27 mouse cellular contexts compared by ENCODE assay signal in the genomic region with DNA sequence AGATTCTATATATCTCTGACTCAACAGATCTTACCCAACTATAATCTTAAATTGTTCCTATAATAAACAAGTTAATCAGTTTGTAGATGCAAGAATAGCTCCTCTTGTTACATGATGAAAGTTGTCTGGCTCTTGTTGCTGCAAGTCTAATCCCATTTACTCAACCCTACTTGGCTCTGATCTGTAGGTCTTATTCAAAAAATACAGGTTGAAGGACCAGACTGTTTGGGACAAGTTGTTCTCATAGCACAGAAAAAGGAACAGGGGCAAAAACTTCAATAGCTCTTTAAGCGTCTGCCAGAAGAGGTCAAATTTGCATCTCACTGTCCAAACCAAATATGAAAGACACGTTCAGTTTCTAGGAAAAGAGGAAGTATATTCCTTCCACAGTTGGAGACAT.
A peak's percentile ranks its signal among the peaks of the same experiment; 100 is the strongest.
DNase-seq lines count a peak whose midpoint lies in the region; ATAC-seq and TF ChIP-seq lines count a peak whose summit lies in the region.
"Had no signal": no experiment of that assay in that cellular context is flagged by ENCODE, and none has a peak within 500 bp of the region (broad histone marks: within the 10 kb centered on the region; RNA-seq: fewer than 3 reads in every experiment).

No protein-coding gene starts in this region.

- peak; percentile 4 for DNase-seq in cerebellum, adult 9-10 months
- DNase-seq in cerebellum, adult 11-12 months, result no peak
- no peak for DNase-seq in hindbrain, postnatal 0 days (ENCODE audit: low spot score)
- DNase-seq in hindbrain, embryonic 14.5 days (ENCODE audit: low spot score), result no peak
- DNase-seq in left cerebral cortex, adult 9 months (ENCODE audit: low spot score in 2 of 2), result peak; percentile 3 to 6
- no peak for DNase-seq in left cerebral cortex, postnatal 36 days (ENCODE audit: low spot score in 2 of 2)
- no peak for DNase-seq in embryonic facial prominence, embryonic 10.5 days (ENCODE audit: low spot score)
- no peak for DNase-seq in adrenal gland, postnatal 14 days
- DNase-seq: adrenal gland, adult 8-10 months; adrenal gland, postnatal 36 days; cerebellum, postnatal 25 days; gastrocnemius, adult 2 months; gastrocnemius, postnatal 14 days; heart, adult 18-20 months; heart, postnatal 10 days; heart, postnatal 36 days had no signal

- no peaks in the 10 kb centered on the region for H3K9me3 ChIP-seq in hindbrain, postnatal 0 days (ENCODE audit: low read length)
- no peaks in the 10 kb centered on the region for H3K9me3 ChIP-seq in hindbrain, embryonic 14.5 days (ENCODE audit: control insufficient read depth, low read length)
- no peaks in the 10 kb centered on the region for H3K9me3 ChIP-seq in embryonic facial prominence, embryonic 10.5 days
- H3K9me3 ChIP-seq: embryonic facial prominence, embryonic 13.5 days; forebrain, embryonic 10.5 days; forebrain, embryonic 13.5 days; heart, embryonic 12.5 days; heart, embryonic 15.5 days; hindbrain, embryonic 10.5 days; hindbrain, embryonic 13.5 days had no signal

- no peak overlapping the region for H3K4me2 ChIP-seq in hindbrain, postnatal 0 days (ENCODE audit: low read depth, low read length)
- H3K4me2 ChIP-seq in hindbrain, embryonic 14.5 days (replicated peaks), result no peak overlapping the region
- H3K4me2 ChIP-seq: embryonic facial prominence, embryonic 13.5 days; forebrain, embryonic 13.5 days; heart, embryonic 12.5 days; heart, embryonic 15.5 days; hindbrain, embryonic 13.5 days had no signal

- intact Hi-C loops in left cerebral cortex, postnatal 36 days (cut with DNase I), result loop anchor here (2.0 kb wide), 1 partner anchor 154 kb away; no protein-coding TSS in a partner anchor

- no peak for TF ChIP-seq CTCF in hindbrain, postnatal 0 days (IDR thresholded peaks at IDR 0.05; ENCODE audit: low read depth)

- no peaks in the 10 kb centered on the region for H3K4me1 ChIP-seq in hindbrain, postnatal 0 days (ENCODE audit: insufficient read depth, low read length)
- no peaks in the 10 kb centered on the region for H3K4me1 ChIP-seq in hindbrain, embryonic 14.5 days (replicated peaks; ENCODE audit: control insufficient read depth, insufficient read depth, low read length)
- no peaks in the 10 kb centered on the region for H3K4me1 ChIP-seq in embryonic facial prominence, embryonic 10.5 days
- H3K4me1 ChIP-seq: embryonic facial prominence, embryonic 13.5 days; forebrain, embryonic 10.5 days; forebrain, embryonic 13.5 days; heart, embryonic 12.5 days; heart, embryonic 15.5 days; hindbrain, embryonic 10.5 days; hindbrain, embryonic 13.5 days had no signal

- H3K27ac ChIP-seq in hindbrain, postnatal 0 days, result no peak overlapping the region
- H3K27ac ChIP-seq in hindbrain, embryonic 14.5 days, result no peak overlapping the region
- H3K27ac ChIP-seq in embryonic facial prominence, embryonic 10.5 days (replicated peaks), result no peak overlapping the region
- H3K27ac ChIP-seq: embryonic facial prominence, embryonic 13.5 days; forebrain, embryonic 10.5 days; forebrain, embryonic 13.5 days; gastrocnemius, adult 2 months; heart, embryonic 15.5 days; hindbrain, embryonic 10.5 days; hindbrain, embryonic 13.5 days had no signal

- no peaks in the 10 kb centered on the region for H3K27me3 ChIP-seq in hindbrain, postnatal 0 days (ENCODE audit: insufficient read depth, low read length)
- no peaks in the 10 kb centered on the region for H3K27me3 ChIP-seq in hindbrain, embryonic 14.5 days (ENCODE audit: control insufficient read depth, insufficient read depth, low read length)
- H3K27me3 ChIP-seq in embryonic facial prominence, embryonic 10.5 days (replicated peaks; ENCODE audit: low read depth, poor library complexity, severe bottlenecking), result no peaks in the 10 kb centered on the region
- H3K27me3 ChIP-seq: embryonic facial prominence, embryonic 13.5 days; forebrain, embryonic 13.5 days; heart, embryonic 12.5 days; heart, embryonic 15.5 days; hindbrain, embryonic 13.5 days had no signal

- H3K9ac ChIP-seq in hindbrain, postnatal 0 days (replicated peaks; ENCODE audit: low read length), result no peak overlapping the region
- no peak overlapping the region for H3K9ac ChIP-seq in hindbrain, embryonic 14.5 days
- H3K9ac ChIP-seq: embryonic facial prominence, embryonic 13.5 days; forebrain, embryonic 13.5 days; heart, embryonic 12.5 days; heart, embryonic 15.5 days; hindbrain, embryonic 13.5 days had no signal

- H3K4me3 ChIP-seq in hindbrain, postnatal 0 days (ENCODE audit: low read length), result no peak overlapping the region
- H3K4me3 ChIP-seq in hindbrain, embryonic 14.5 days (replicated peaks; ENCODE audit: low read length), result no peak overlapping the region
- H3K4me3 ChIP-seq in embryonic facial prominence, embryonic 10.5 days, result no peak overlapping the region
- H3K4me3 ChIP-seq: embryonic facial prominence, embryonic 13.5 days; erythroblast, embryonic 14.5 days; forebrain, embryonic 10.5 days; forebrain, embryonic 13.5 days; gastrocnemius, adult 2 months; heart, embryonic 12.5 days; heart, embryonic 15.5 days; hindbrain, embryonic 10.5 days; hindbrain, embryonic 13.5 days had no signal

- H3K36me3 ChIP-seq in hindbrain, postnatal 0 days (ENCODE audit: insufficient read depth, low read length), result no peaks in the 10 kb centered on the region
- no peaks in the 10 kb centered on the region for H3K36me3 ChIP-seq in hindbrain, embryonic 14.5 days (replicated peaks; ENCODE audit: control insufficient read depth, insufficient read depth)
- H3K36me3 ChIP-seq in embryonic facial prominence, embryonic 10.5 days (replicated peaks), result no peaks in the 10 kb centered on the region
- H3K36me3 ChIP-seq: embryonic facial prominence, embryonic 13.5 days; forebrain, embryonic 10.5 days; heart, embryonic 12.5 days; heart, embryonic 15.5 days; hindbrain, embryonic 10.5 days; hindbrain, embryonic 13.5 days had no signal

- 64% methylated on average over 2 of the region's 2 CpGs for WGBS in hindbrain, postnatal 0 days
- 75% methylated on average over 2 of the region's 2 CpGs for WGBS in hindbrain, embryonic 14.5 days
- WGBS in embryonic facial prominence, embryonic 10.5 days, result 80% methylated on average over 2 of the region's 2 CpGs

- 0 out of 2 replicates have a peak, but pooled peaks have one; percentile 24 for ATAC-seq in hindbrain, postnatal 0 days
- ATAC-seq in hindbrain, embryonic 14.5 days (ENCODE audit: low FRiP score), result no peak
- ATAC-seq: activated CD4-positive, CD25-positive, alpha-beta regulatory T cell, adult 4 months; forebrain, embryonic 13.5 days; forebrain, embryonic 16.5 days; intestine, postnatal 0 days had no signal

Comparison
In these comparisons a context has a peak if more than half of its experiments do, and no peak if none do; other contexts are left out.
1. DNase-seq: peak in cerebellum, adult 9-10 months (single experiment) and left cerebral cortex, adult 9 months (2 of 2); none in cerebellum, adult 11-12 months (single experiment), hindbrain, postnatal 0 days (single experiment), hindbrain, embryonic 14.5 days (single experiment), left cerebral cortex, postnatal 36 days (0 of 2), embryonic facial prominence, embryonic 10.5 days (single experiment) and adrenal gland, postnatal 14 days (single experiment).